Mouse (Mus musculus) cerebellum, adult 2 months (tissue): ENCODE data around the gene Hyal2. TPM values are rescaled to one million over a fixed set of nuclear protein-coding genes. Genes with fewer than 3 reads are reported as not detected.
A peak's percentile ranks its signal among the peaks of the same experiment; 100 is the strongest.

ENCODE experiments used
- DNase-seq, 2 experiments: peaks; one replicate each; pipeline ENCODE4 v3.0.0; 2021
- H3K27ac ChIP-seq: fragments of 200-500 bp; 2 replicates; pipeline ENCODE4 v1.5.1; 2012; ENCODE audit warnings: low read length, control low read depth, inconsistent platforms; ENCODE audit not compliant: insufficient read depth
- H3K27me3 ChIP-seq: fragments of 200-500 bp; 2 replicates; pipeline ENCODE4 v1.6.1; 2012; ENCODE audit warnings: inconsistent platforms, mild to moderate bottlenecking, low read length, moderate library complexity; ENCODE audit not compliant: control insufficient read depth, insufficient read depth
- H3K4me1 ChIP-seq: fragments of 200-500 bp; 2 replicates; pipeline ENCODE4 v1.6.1; 2011; ENCODE audit warnings: low read length; ENCODE audit not compliant: control insufficient read depth, insufficient read depth
- H3K4me3 ChIP-seq: fragments of 200-500 bp; replicated peaks from 2 replicates; pipeline ENCODE3; 2011; ENCODE audit warnings: mild to moderate bottlenecking, low read depth, low read length, control low read depth; ENCODE audit not compliant: insufficient read depth
- CTCF ChIP-seq: fragments of 200-500 bp; IDR thresholded peaks from 2 replicates; pipeline ENCODE4 v1.5.1; 2011; ENCODE audit warnings: low read depth, mild to moderate bottlenecking, control low read depth, low read length, moderate library complexity, borderline replicate concordance; ENCODE audit not compliant: insufficient read depth
- POLR2A ChIP-seq: fragments of 200-500 bp; IDR thresholded peaks from 2 replicates; pipeline ENCODE4 v1.6.1; 2011; ENCODE audit warnings: low read length, control low read depth, borderline replicate concordance; ENCODE audit not compliant: insufficient read depth
- whole genome bisulfite sequencing: fragments of 180-500 bp; shearing (Covaris S2); methylation state at CpG from one replicate; pipeline ENCODE4 v1.1.7; 2018; 5-methylcytosine and 5-hydroxymethylcytosine counted together
- polyA plus RNA-seq: library from polyadenylated mRNA; depleted of rRNA; stranded (reverse); fragments of >200 nt; gene quantifications from 2 replicates; pipeline ENCODE4 v1.2.3, GENCODE M21; 2012

The Hyal2 gene
- polyA plus RNA-seq, 1 experiment = 11.9 TPM

DNA sequence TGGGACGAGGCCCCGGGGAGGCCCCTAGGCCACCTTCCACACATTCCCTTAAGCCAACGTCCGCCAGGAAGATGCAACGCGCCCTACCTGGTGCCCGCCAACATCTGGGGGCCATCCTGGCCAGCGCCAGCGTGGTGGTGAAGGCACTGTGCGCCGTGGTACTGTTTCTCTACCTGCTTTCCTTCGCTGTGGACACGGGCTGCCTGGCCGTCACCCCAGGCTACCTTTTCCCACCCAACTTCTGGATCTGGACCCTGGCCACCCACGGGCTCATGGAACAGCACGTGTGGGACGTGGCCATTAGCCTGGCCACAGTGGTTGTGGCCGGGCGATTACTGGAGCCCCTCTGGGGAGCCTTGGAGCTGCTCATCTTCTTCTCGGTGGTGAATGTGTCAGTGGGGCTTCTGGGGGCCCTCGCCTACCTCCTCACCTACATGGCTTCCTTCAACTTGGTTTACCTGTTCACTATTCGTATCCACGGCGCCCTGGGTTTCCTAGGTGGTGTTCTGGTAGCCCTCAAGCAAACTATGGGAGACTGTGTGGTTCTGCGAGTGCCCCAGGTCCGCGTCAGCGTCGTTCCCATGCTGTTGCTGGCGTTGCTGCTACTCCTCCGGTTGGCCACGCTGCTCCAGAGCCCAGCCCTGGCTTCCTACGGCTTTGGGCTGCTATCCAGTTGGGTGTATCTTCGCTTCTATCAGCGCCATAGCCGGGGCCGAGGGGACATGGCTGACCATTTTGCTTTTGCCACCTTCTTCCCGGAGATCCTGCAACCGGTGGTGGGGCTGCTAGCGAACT, 33.1 kb upstream of the Hyal2 start:
- Histone ChIP-seq H3K4me3 (peak overlapping the region; percentile 86), H3K27ac (peak overlapping the region; percentile 71), H3K4me1 (peaks cover 16% of the 10 kb centered on the region; the same call in 1 of the 2 replicates), H3K27me3 (no peaks in the 10 kb centered on the region)
- under 1% methylated on average over 40 of the region's 40 CpGs for WGBS
- TF ChIP-seq CTCF (no peak), POLR2A (no peak)
- peak; percentile 42 to 50 for DNase-seq

DNA sequence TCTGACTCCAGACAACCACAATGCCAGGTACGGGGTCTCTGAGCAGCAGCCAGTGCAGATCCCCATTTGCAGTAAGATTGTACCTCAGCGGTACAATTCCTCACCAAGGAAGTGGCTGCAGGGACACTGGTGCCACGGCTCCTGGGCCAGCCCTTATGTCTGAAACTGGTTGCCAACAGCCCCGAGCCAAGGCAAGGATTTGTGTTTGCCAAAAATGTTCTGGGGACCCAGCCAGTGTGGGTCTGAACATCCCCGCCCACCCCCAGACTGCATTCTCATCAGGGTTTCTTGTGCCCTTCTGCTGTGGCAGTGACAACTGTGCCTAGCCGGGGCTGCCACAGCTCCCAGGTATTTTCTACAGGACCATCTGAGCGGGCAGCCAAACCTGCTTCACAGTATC, 29.5 kb upstream of the Hyal2 start:
- H3K4me1 ChIP-seq = peaks cover 16% of the 10 kb centered on the region; the same call in 1 of the 2 replicates
- no peaks in the 10 kb centered on the region for H3K27me3 ChIP-seq
- WGBS = 7% methylated on average over 7 of the region's 7 CpGs
- peak in 1 of 2 experiments; percentile 44 for DNase-seq
- no peak for TF ChIP-seq CTCF
- TF ChIP-seq POLR2A = no peak
- no peak overlapping the region for H3K27ac ChIP-seq
- no peak overlapping the region for H3K4me3 ChIP-seq

DNA sequence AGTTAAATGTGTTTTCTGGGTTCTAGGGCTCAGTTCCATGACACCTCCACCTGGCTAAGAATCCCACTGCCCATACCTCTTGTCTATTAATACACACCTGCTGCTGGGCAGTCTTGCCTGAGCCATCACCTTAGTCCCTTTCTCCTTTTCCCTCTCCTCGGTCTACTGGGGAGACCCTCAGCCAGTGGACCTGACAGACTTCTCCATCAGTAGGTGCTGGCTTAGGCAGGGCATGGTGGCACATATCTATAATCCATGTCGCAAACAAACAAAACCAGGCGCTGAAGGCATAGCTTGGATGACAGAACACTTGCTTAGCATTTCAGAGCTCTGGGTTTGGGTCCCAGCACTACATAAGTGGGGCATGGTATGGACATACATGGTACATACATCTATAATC, 29.0 kb upstream of the Hyal2 start:
- no peak for TF ChIP-seq POLR2A
- no peak overlapping the region for H3K4me3 ChIP-seq
- 55% methylated on average over 3 of the region's 3 CpGs for WGBS
- no peak overlapping the region for H3K27ac ChIP-seq
- H3K4me1 ChIP-seq = peaks cover 16% of the 10 kb centered on the region
- H3K27me3 ChIP-seq = no peaks in the 10 kb centered on the region
- no peak for DNase-seq

DNA sequence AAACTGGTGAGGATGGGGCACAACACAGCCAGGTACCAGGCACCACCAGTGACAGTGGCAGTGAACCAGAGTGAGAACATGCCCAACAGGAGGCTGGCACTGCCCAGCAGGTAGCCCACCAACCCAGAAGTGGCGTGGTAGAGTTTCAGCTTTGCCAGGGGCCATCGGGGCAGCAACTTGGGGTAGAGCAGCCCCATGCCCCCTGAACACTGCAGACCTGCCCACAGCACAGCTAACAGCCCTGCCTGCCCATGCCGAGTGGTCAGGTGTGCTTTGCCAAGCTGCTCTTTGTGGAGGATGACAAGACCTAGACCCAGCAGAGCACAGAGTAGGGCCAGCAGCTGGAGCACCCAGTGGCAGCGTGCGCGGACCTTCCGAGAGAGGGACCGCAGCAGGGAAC, 27.8 kb upstream of the Hyal2 start:
- DNase-seq = no peak
- Histone ChIP-seq H3K4me1 (peaks cover 16% of the 10 kb centered on the region), H3K4me3 (no peak overlapping the region), H3K27ac (no peak overlapping the region), H3K27me3 (no peaks in the 10 kb centered on the region)
- no peak for TF ChIP-seq POLR2A
- 88% methylated on average over 8 of the region's 8 CpGs for WGBS

DNA sequence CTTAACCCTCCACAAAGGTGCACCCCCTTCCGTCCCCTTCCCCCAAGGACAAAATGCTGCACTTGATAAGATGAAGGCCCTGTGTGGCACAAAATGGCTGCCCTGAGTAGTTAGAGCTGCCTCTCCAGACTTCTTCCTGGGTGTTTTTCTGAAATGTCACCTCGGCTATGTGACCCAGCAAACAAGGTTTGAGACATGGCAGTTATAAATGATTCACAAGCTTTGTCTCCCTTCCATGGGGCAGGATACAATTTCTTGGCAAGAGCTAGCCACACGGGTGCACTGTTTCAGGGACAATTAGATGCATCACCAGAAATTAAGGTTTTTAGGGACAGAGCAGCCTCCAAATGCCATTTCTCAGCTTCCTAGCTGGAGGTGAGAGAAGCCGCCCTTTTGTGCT, 27.3 kb upstream of the Hyal2 start:
- no peak for DNase-seq
- Histone ChIP-seq H3K27me3 (no peaks in the 10 kb centered on the region), H3K27ac (no peak overlapping the region), H3K4me3 (no peak overlapping the region), H3K4me1 (peaks cover 16% of the 10 kb centered on the region)
- no peak for TF ChIP-seq CTCF
- no peak for TF ChIP-seq POLR2A
- 62% methylated on average over 4 of the region's 4 CpGs for WGBS

DNA sequence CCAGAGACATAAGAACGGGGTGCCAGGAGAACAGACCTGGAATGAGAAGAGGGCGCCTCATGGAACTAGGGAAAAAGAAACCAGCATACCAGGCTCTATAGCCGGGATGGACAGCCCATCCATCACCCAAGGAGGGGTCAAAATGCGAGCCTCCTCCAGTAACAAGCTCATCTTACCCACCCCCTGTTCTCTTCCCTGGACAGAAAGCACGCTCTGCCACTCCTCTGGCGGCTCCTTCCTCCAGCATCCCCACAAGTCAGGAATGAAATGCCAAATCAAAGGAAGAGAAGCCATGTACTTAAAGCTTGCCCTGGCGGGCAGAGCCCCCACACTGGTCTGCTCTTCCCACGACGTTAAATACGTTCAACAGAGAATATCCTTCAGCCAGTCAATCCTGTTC, 26.7 kb upstream of the Hyal2 start:
- no peaks in the 10 kb centered on the region for H3K27me3 ChIP-seq
- H3K4me3 ChIP-seq = no peak overlapping the region
- WGBS = 34% methylated on average over 10 of the region's 10 CpGs
- no peak for TF ChIP-seq CTCF
- TF ChIP-seq POLR2A = no peak
- DNase-seq = no peak
- H3K4me1 ChIP-seq = peaks cover 13% of the 10 kb centered on the region
- no peak overlapping the region for H3K27ac ChIP-seq

DNA sequence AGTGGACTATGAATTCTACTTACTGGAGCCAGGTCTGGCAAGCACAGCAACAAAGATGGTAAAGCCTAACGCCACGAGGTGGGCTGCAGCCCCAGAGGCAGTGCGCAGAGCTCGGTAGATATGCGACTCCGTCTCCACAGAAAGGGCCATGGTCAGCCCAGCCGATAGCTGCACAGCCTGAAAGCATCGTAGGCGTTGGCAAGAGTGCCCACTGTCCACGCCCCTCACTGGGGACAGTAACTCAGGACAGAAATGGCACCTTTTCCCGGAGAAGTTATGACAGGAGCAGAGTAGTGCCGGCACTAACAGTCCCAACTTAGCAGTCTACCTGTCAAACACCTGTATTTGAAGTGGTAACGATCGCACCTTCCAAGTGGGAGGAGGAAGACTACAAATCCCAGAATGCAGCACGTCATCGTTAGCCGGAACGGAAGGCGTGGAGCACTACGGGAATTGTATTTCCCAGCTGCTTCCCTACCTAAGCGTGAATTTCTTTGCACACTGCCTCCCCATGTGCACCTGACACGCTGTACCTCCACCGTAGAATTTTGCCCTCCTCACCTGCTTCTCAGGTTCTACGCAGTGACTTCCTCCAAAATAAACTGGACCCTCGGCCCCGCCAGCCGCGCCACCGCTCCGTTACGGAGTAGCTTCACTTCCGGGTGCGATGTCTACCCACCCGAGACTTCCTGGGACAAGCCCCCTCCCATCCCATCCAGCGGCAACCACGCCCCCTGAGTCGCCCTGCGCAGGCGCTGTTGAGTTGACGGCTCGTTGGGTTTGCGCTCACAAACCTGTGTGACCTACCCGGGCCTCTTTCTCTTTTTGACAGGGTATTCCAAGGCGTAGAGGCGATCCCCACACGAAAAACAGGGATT, 26.0 kb upstream of the Hyal2 start, which contains the start of the genes Cyb561d2 and Nprl2:
TSS of gene Cyb561d2 (minus strand) at position 720 of the 878 bp plus-strand sequence.
TSS of gene Nprl2 (plus strand) at position 753 of the 878 bp plus-strand sequence.
- H3K4me1 ChIP-seq = peaks cover 11% of the 10 kb centered on the region
- peak; percentile 94 to 96 for DNase-seq
- peak within 1 kb of the TSS; percentile 24 for H3K27ac ChIP-seq
- no peaks in the 10 kb centered on the region for H3K27me3 ChIP-seq
- H3K4me3 ChIP-seq = peak within 1 kb of the TSS; percentile 83
- WGBS = 1% methylated on average over 46 of the region's 46 CpGs
- TF ChIP-seq POLR2A (peak; percentile 75; the same call in 1 of the 2 replicates), CTCF (no peak)
